21 mouse cellular contexts compared by ENCODE assay signal in the genomic region with DNA sequence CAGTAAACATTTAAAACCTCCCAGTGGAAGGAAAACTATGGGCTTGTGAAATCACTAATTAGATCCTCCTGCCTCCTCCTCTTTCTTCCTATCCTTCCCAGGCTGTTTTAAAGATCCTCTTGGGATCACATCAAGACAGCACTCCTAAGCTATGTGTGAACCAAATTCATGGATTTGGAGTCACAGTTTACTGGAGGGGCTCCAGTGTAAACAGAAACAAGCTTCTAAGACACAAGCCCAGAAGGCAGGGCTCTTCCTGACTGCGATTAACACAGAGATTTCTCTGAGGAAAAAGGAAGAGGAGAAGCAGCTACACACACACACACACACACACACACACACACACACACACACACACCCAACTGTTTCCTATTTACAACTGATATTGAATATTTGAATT.
DNase-seq lines count a peak whose midpoint lies in the region; ATAC-seq and TF ChIP-seq lines count a peak whose summit lies in the region.
"Had no signal": no experiment of that assay in that cellular context is flagged by ENCODE, and none has a peak within 500 bp of the region (broad histone marks: within the 10 kb centered on the region; RNA-seq: fewer than 3 reads in every experiment).

No protein-coding gene starts in this region.

- peak; percentile 57; the same call in 1 of the 2 replicates for ATAC-seq in heart, embryonic 12.5 days (ENCODE audit: insufficient number of reproducible peaks, low FRiP score)
- no peak for ATAC-seq in limb, embryonic 14.5 days (ENCODE audit: low FRiP score, low read depth)
- ATAC-seq in neural tube, embryonic 13.5 days (ENCODE audit: low read depth) = no peak
- no peak for ATAC-seq in midbrain, postnatal 0 days (ENCODE audit: low FRiP score)
- ATAC-seq: hindbrain, postnatal 0 days had no signal

- no peak for TF ChIP-seq EP300 in heart, adult 2 months (IDR thresholded peaks at IDR 0.05; ENCODE audit: insufficient read depth, low read depth, low read length)

- no peak for TF ChIP-seq CTCF in heart, adult 2 months (IDR thresholded peaks at IDR 0.05)
- TF ChIP-seq CTCF in midbrain, postnatal 0 days (IDR thresholded peaks at IDR 0.05) = no peak

- no peak overlapping the region for H3K9ac ChIP-seq in heart, embryonic 12.5 days
- no peak overlapping the region for H3K9ac ChIP-seq in heart, adult 2 months (ENCODE audit: low read depth, low read length)
- no peak overlapping the region for H3K9ac ChIP-seq in limb, embryonic 14.5 days (ENCODE audit: low read depth, low read length, severe bottlenecking)
- H3K9ac ChIP-seq in neural tube, embryonic 13.5 days = no peak overlapping the region
- no peak overlapping the region for H3K9ac ChIP-seq in midbrain, postnatal 0 days (replicated peaks; ENCODE audit: low read length, poor library complexity, severe bottlenecking)
- H3K9ac ChIP-seq: limb, embryonic 12.5 days; liver, embryonic 14.5 days had no signal

- no peak overlapping the region for H3K4me3 ChIP-seq in heart, embryonic 12.5 days
- no peak overlapping the region for H3K4me3 ChIP-seq in heart, adult 2 months
- H3K4me3 ChIP-seq in limb, embryonic 14.5 days (replicated peaks; ENCODE audit: low read length) = no peak overlapping the region
- no peak overlapping the region for H3K4me3 ChIP-seq in limb, embryonic 10.5 days
- no peak overlapping the region for H3K4me3 ChIP-seq in neural tube, embryonic 13.5 days
- no peak overlapping the region for H3K4me3 ChIP-seq in midbrain, postnatal 0 days (ENCODE audit: low read depth, low read length)
- H3K4me3 ChIP-seq: limb, embryonic 12.5 days; megakaryocyte, embryonic 14.5 days had no signal

- no peak overlapping the region for H3K4me2 ChIP-seq in heart, embryonic 12.5 days
- H3K4me2 ChIP-seq in limb, embryonic 14.5 days (replicated peaks; ENCODE audit: low read depth, low read length, severe bottlenecking) = no peak overlapping the region
- no peak overlapping the region for H3K4me2 ChIP-seq in neural tube, embryonic 13.5 days
- H3K4me2 ChIP-seq in midbrain, postnatal 0 days (ENCODE audit: low read depth, low read length, poor library complexity, severe bottlenecking) = no peak overlapping the region
- H3K4me2 ChIP-seq: limb, embryonic 12.5 days had no signal

- DNase-seq in heart, adult 2 months = no peak
- peak; percentile 12 for DNase-seq in limb, embryonic 14.5 days (ENCODE audit: low spot score)
- DNase-seq in limb, embryonic 10.5 days (ENCODE audit: low spot score) = no peak
- DNase-seq in neural tube, embryonic 10.5 days (ENCODE audit: extremely low spot score, low spot score) = no peak
- DNase-seq in midbrain, postnatal 0 days (ENCODE audit: low spot score) = peak; percentile 41
- no peak for DNase-seq in heart, postnatal 10 days
- DNase-seq: adrenal gland, adult 8-10 months; B cell, adult 2 months; cerebellum, adult 11 months; cerebellum, postnatal 14 days; gastrocnemius, postnatal 14 days; heart, postnatal 14 days; layer of hippocampus, adult 9-11 months; right cerebral cortex, postnatal 14 days; thymus, postnatal 14 days had no signal

- H3K27me3 ChIP-seq in heart, embryonic 12.5 days (replicated peaks) = no peaks in the 10 kb centered on the region
- H3K27me3 ChIP-seq in heart, adult 2 months (ENCODE audit: control insufficient read depth, insufficient read depth, low read length) = no peaks in the 10 kb centered on the region
- H3K27me3 ChIP-seq in limb, embryonic 14.5 days (ENCODE audit: control insufficient read depth, insufficient read depth, low read length) = no peaks in the 10 kb centered on the region
- no peaks in the 10 kb centered on the region for H3K27me3 ChIP-seq in limb, embryonic 10.5 days (ENCODE audit: low read depth, poor library complexity, severe bottlenecking)
- no peaks in the 10 kb centered on the region for H3K27me3 ChIP-seq in neural tube, embryonic 13.5 days
- H3K27me3 ChIP-seq in midbrain, postnatal 0 days (ENCODE audit: insufficient read depth, low read length) = no peaks in the 10 kb centered on the region
- H3K27me3 ChIP-seq: limb, embryonic 12.5 days; megakaryocyte, embryonic 14.5 days had no signal

- no peaks in the 10 kb centered on the region for H3K36me3 ChIP-seq in heart, embryonic 12.5 days
- H3K36me3 ChIP-seq in heart, adult 2 months (ENCODE audit: control insufficient read depth, insufficient read depth, low read length) = no peaks in the 10 kb centered on the region
- no peaks in the 10 kb centered on the region for H3K36me3 ChIP-seq in limb, embryonic 14.5 days (ENCODE audit: control insufficient read depth, insufficient read depth, low read length)
- H3K36me3 ChIP-seq in limb, embryonic 10.5 days = no peaks in the 10 kb centered on the region
- H3K36me3 ChIP-seq in neural tube, embryonic 13.5 days = no peaks in the 10 kb centered on the region
- H3K36me3 ChIP-seq in midbrain, postnatal 0 days (ENCODE audit: insufficient read depth, low read length) = no peaks in the 10 kb centered on the region
- H3K36me3 ChIP-seq: limb, embryonic 12.5 days had no signal

- intact Hi-C loops in heart, adult 2 months (cut with DNase I) = no loop called here
- intact Hi-C loops in heart, postnatal 10 days (cut with DNase I) = no loop called here

- H3K9me3 ChIP-seq in heart, embryonic 12.5 days (replicated peaks) = no peaks in the 10 kb centered on the region
- no peaks in the 10 kb centered on the region for H3K9me3 ChIP-seq in limb, embryonic 14.5 days (ENCODE audit: control insufficient read depth, low read length)
- no peaks in the 10 kb centered on the region for H3K9me3 ChIP-seq in limb, embryonic 10.5 days (replicated peaks)
- no peaks in the 10 kb centered on the region for H3K9me3 ChIP-seq in neural tube, embryonic 13.5 days
- no peaks in the 10 kb centered on the region for H3K9me3 ChIP-seq in midbrain, postnatal 0 days (ENCODE audit: low read length)
- H3K9me3 ChIP-seq: limb, embryonic 12.5 days; megakaryocyte, embryonic 14.5 days had no signal

- H3K79me2 ChIP-seq in heart, adult 2 months (replicated peaks; ENCODE audit: control insufficient read depth, insufficient read depth, low read length) = no peaks in the 10 kb centered on the region

- TF ChIP-seq POLR2A in heart, adult 2 months (IDR thresholded peaks at IDR 0.05; ENCODE audit: insufficient read depth, low read depth, low read length) = no peak
- no peak for TF ChIP-seq POLR2A in limb, embryonic 14.5 days (IDR thresholded peaks at IDR 0.05; ENCODE audit: borderline replicate concordance, extremely low read depth, insufficient read depth, insufficient read length)

- H3K4me1 ChIP-seq in heart, embryonic 12.5 days (replicated peaks) = no peaks in the 10 kb centered on the region
- no peaks in the 10 kb centered on the region for H3K4me1 ChIP-seq in heart, adult 2 months (ENCODE audit: control insufficient read depth, insufficient read depth, low read length)
- H3K4me1 ChIP-seq in limb, embryonic 14.5 days (ENCODE audit: control insufficient read depth, insufficient read depth, low read length) = no peaks in the 10 kb centered on the region
- no peaks in the 10 kb centered on the region for H3K4me1 ChIP-seq in limb, embryonic 10.5 days
- peaks cover 7% of the 10 kb centered on the region for H3K4me1 ChIP-seq in neural tube, embryonic 13.5 days (replicated peaks)
- no peaks in the 10 kb centered on the region for H3K4me1 ChIP-seq in midbrain, postnatal 0 days (ENCODE audit: insufficient read depth, low read length)
- H3K4me1 ChIP-seq: megakaryocyte, embryonic 14.5 days had no signal

- H3K27ac ChIP-seq in heart, embryonic 12.5 days (ENCODE audit: poor library complexity, severe bottlenecking) = no peak overlapping the region
- H3K27ac ChIP-seq in heart, adult 2 months = no peak overlapping the region
- no peak overlapping the region for H3K27ac ChIP-seq in limb, embryonic 14.5 days (replicated peaks; ENCODE audit: low read depth, low read length)
- H3K27ac ChIP-seq in limb, embryonic 10.5 days = no peak overlapping the region
- H3K27ac ChIP-seq in neural tube, embryonic 13.5 days (replicated peaks) = 0 out of 2 replicates have a peak overlapping the region, but pooled peaks have one; percentile 38
- no peak overlapping the region for H3K27ac ChIP-seq in midbrain, postnatal 0 days (ENCODE audit: low read depth, low read length)
- H3K27ac ChIP-seq: hindbrain, postnatal 0 days; limb, embryonic 12.5 days; liver, embryonic 14.5 days had no signal

- 22% methylated on average over 1 of the region's 1 CpGs for WGBS in heart, embryonic 12.5 days
- WGBS in heart, adult 2 months = 13% methylated on average over 1 of the region's 1 CpGs
- 25% methylated on average over 1 of the region's 1 CpGs for WGBS in limb, embryonic 14.5 days
- 60% methylated on average over 1 of the region's 1 CpGs for WGBS in limb, embryonic 10.5 days
- 53% methylated on average over 1 of the region's 1 CpGs for whole genome bisulfite sequencing in neural tube, embryonic 13.5 days
- WGBS in midbrain, postnatal 0 days = 20% methylated on average over 1 of the region's 1 CpGs

Comparison
In these comparisons a context has a peak if more than half of its experiments do, and no peak if none do; other contexts are left out.
1. DNase-seq: peak in limb, embryonic 14.5 days (single experiment) and midbrain, postnatal 0 days (single experiment); none in heart, adult 2 months (0 of 2), limb, embryonic 10.5 days (single experiment), neural tube, embryonic 10.5 days (single experiment) and heart, postnatal 10 days (0 of 2).